Mouse (Mus musculus): ENCODE data around the gene Ccdc186.

GRCm38 (mm10) chr19:56838942-56839706 is 17.1 kb upstream of the Ccdc186 start:
- TF ChIP-seq POLR2A (IDR thresholded peaks at IDR 0.05; ENCODE audit: low read depth, low read length) (no peak), CTCF (IDR thresholded peaks at IDR 0.05; ENCODE audit: extremely low read depth, insufficient read depth, insufficient read length, insufficient replicate concordance) (no peak)

Measured in spleen, adult 2 months (tissue).